Mouse (Mus musculus) embryo, embryonic 10.5 days (tissue): ENCODE results near the gene Camsap2.

Source experiments
- DNase-seq: peaks from one replicate; pipeline ENCODE4 v3.0.0-alpha.2; 2015; ENCODE audit warnings: low spot score

The Camsap2 gene

DNA sequence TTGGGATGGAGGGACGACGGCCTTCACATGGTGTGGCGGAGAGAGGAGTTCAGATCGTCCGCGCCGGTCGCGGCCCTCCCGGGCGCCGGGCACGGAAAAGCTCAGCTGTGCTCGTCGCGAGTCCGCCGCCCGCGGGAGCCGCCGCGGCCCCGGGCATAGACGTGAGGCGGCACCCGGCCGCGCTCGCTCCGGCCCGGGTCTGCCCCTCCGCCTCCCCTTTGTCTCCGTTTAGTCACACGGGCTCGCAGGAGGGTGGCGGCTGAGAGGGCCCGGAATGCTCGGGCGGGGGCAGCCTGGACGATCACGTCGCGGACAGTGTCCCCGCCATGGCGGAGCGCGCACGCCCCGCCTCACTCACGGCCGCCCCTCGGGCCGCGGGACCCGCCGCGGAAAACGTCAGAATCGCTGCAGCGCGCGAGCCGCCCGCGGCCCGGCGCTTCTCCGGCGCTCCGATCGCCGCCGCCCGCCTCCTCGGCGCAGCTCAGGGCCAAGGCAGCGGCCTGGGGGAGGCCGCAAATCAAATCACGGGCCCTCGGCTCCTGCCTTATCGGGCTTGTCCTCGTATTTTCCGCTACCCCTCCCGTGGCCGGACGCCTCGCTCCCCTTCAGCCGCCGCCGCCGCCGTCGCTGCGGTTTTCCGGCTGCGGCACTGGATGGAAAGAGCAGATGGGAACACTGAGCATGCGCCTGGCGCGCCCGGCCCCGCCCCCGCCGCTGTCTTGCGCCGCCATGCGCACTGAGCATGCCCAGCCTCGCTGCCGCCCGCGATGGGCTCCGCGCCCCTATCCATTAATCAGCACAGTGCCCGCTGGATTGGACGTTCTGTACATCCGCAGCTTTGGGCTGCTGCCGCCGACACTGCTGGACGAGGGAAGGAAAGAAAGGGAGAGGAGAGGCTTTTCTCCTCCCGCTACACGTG is at the start of gene Camsap2:
Camsap2 (minus strand) TSS at position 651 of the 919 bp plus-strand sequence.
- peak; percentile 95 for DNase-seq

DNA sequence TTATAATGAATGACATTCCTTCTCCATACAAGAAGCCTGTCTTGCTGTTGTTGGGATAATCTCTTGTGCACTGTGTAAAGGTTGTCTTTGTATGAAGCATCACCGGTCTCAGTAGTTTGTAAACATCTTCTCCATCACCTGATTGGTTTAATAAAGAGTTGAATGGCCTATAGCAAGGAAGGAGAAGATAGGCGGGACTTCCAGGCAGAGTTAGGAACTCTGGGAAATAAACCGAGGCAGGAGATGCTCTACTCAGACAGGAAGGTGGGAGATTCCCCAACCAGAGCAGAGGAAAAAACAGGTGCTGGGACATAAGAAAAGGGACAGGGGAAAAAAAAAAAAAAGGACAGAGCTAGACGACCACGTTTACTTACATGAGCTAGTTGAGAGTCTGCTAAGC is 49.2 kb upstream of the Camsap2 start:
- DNase-seq, result peak; percentile 22

DNA sequence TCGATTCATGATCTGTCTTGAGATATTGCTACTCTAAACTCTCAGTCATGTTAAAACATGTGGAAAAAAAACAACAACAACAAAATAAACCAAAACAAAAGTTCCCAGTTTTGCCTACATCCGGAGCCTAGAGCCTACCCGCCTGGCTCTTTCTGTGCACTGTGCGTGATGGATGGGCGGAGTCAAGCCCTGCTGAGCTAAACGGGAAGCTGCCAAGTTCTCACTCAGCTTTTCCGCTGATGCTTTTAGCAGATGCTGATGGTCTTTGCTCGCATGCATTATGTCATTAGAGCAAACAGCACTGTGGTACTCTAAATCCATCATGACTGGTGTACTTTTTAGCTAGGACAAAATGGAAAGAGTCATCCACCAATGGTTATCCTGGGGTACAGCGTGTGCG is 48.6 kb upstream of the Camsap2 start:
- peak; percentile 66 for DNase-seq

DNA sequence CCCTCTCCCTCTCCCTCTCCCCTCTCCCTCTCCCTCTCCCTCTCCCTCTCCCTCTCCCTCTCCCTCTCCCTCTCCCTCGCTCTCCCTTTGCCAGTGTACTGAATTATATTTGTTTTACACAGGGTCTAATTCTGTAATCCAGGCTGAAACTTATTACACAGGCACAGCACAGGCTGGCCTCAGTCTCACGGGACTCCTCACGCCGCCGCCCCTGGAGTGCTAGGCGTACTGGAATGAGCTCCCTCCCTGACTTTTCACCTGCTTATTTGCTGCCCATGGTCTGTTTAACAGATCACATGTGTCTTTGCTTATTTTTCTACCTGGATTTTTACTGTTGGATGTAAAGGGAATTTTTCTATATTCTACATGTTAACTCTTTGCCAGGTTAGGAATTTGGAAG is 41.0 kb upstream of the Camsap2 start:
- DNase-seq, result no peak

DNA sequence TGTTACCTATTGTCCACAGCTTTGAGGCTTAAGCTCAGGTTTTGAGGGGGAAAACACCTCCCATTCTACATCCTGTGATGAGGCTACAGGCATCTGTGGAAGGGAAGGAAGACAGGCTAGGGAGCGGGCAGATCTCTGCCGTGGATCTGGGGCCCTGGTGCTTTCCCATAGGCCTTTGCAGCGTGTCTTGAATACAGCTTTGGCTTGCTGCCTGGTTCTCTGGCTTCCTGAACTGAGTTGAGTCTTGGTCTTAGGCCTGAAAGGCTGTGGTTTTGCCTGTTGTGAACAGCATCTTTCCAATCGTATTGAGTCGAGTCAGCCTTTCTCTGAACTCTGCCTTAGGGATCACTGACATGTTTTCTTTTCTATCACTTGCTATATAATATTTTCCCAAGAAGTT is 35.7 kb upstream of the Camsap2 start:
- no peak for DNase-seq

DNA sequence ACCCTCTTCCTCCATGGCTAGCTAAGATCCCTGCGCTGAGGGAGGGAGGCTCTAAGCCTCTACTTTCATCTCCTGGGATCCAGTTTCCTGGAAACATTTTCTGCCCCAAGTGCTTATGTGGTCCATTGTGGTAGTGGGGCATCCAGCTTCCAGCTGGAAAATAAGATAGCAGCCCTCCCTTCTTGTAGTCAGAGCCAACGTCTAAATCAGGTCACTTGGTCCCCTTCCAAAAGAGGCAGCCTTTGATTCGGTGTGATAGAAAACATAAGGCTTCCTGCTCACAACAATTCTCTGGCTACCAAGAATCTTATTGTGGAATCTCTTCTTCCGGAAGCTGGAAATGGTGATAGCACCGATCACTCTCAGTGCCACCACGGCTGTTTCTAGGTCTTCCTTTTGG is 35.3 kb upstream of the Camsap2 start:
- DNase-seq, result no peak

DNA sequence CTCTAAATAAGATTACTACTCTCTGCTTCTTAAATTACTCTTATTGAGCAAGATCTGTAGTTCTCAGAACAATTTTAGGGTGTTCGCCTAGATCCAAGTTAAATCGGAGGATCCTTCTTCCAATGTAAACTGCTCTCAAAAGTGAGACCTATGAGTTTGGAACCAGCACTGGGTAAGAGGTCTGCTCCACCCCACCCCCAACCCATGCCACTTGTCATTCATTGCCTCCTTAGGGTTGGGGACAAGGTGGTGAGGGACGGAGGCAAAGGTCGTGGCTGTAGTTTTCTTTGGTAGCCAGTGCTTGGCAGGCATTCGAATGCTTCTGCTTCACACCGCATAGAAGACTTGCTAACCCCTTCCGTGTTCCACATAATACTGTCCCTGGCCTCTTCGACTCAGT is 34.7 kb upstream of the Camsap2 start:
- DNase-seq, result no peak

DNA sequence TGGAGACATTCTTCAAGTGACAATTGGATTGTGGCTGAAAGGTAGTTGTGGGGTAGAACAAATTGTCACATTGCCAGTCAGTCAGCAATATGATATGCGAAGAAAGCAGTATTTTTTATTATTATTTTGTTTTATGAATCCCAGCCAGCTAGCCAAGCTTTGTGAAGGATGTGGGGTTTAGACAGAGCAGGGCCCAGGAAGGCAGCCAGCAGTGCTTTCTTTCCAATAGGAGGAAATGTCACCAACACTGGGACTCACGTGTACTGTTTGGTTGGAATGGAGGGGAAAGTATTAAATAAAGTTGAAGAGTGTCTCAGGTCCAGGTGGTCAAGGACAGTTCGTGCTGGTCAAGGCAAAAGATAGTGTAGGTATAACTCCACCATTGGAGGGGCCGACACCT is 34.3 kb upstream of the Camsap2 start:
- no peak for DNase-seq

DNA sequence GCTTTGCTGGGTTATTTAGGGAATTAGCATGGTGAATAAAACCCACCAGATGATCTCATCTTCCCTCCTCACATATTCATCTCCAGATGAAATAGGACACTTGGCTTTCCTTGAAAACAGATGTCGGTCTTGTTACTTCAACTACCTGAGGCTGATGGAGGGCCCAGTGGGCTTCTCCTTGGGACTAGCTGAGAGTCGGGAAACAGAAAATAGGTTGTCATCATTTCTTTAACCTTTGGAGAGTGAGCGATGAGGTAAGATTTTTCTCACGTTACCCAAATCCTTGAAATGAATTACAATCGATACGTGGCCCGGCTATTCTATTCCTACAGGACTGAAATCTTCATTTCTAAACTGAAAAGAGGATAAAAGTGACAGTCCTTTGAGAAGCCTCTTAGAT is 33.4 kb upstream of the Camsap2 start:
- DNase-seq, result no peak

DNA sequence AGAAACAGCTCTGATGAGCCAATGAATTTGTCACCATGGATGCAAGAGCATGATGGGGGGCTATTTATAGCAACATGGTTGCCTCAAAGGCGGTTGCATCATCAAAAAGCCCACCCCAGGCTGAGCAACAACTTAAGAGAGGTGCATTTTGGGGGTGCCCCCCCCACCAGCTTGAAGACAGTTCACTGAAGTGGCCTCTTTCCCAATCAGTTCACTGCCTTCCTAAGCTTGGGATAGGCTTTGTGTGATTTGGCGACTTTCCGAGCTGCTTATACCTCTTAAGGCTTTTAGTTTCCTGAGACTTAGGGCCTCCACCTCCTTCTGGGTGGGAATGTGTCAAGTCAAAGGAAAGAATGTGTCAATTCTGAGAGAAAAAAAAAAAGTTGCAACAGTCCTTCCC is 20.1 kb upstream of the Camsap2 start:
- DNase-seq, result no peak

DNA sequence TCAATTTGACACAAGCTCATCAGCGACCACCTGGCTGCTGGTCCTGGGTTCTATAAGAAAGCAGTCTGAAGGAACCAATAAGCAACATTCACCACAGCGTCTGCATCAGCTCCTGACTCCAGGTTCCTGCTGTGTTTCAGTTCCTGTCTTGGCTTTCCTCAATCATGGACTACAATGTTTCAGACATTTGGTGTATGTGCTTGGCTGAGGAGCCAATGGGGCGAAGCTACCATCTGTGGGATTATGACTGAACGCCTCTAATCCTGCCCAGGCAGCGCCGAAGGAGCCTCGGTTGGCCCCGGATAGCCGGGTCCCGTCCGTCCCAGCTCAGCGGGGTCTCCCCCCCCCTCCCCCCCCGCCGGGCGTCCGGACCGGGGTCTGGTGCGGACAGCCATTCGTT is 18.8 kb upstream of the Camsap2 start:
- DNase-seq, result no peak

DNA sequence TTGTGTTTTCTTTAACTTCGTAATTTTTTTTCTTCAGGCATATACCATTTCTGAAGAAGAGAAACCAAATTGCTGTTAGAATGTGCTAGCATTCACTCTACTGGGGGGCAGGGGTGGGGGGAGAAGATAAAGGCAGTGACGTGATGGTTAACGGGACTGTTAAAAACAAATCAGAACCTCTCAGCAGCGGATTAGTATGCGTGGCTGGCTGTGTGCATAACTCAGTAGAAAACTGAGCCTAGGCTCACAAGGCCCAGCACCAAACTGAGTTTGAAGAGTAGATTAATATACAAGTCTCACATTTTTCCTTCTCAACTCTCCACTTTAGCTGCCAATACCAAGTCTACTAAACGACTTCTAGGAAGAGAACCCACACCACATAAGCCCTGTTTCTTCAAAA is 17.1 kb upstream of the Camsap2 start:
- no peak for DNase-seq

DNA sequence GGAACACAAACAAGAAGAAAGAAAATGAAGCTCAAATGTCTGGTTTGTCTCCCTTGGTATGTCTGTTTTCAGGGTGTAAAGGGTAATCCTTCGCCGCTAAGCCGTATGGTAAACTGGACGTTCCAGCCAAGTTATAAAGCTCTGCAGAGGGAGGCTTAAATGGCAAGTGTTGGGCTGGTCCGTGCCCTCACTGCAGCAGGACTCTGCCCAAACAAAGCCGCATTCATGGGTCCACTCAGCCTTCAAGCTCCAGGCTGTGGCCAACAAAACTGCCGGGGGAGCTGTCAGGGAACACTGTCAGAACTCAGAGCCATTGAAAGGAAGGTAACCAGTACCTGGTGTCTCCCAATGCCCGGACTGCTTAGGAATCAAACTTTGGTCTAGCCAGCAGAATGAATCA is 16.7 kb upstream of the Camsap2 start:
- DNase-seq, result peak; percentile 38

DNA sequence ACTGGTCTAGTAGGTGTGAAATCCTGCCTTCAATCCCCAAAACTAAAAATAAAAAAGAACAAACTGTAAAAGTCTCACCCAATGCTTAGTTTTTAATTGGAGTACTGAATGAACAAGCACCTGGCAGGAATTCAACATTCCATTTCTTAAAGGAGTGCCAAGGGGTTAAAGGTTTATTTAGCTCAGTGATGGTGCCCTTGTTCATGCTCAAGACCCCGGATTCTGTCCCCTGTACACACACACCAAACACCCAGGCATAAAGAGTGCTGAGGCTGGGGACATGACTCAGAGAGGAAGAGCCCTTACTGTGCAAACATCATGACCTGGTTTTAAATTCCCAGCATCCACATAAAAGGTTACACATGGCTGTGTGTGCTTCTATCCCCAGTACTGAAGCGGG is 15.5 kb upstream of the Camsap2 start:
- DNase-seq, result no peak

DNA sequence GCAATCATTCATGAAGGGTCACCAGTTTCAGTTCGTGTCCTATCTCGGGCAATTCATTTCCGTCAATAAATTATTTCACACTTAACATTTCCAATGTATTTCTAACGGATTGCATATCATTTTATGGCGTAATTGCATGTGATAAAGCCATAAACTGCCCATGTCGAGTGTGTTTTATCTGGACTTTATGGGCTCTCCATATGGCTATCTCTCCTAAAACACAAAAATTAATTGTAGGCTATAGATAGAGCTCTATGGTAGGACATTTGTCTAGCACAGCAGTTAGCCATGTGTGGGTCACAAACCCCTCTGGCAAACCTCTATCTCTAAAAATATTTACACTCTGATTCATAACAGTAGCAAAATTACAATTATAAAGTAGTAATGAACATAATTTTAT is 15.0 kb upstream of the Camsap2 start:
- DNase-seq, result no peak

DNA sequence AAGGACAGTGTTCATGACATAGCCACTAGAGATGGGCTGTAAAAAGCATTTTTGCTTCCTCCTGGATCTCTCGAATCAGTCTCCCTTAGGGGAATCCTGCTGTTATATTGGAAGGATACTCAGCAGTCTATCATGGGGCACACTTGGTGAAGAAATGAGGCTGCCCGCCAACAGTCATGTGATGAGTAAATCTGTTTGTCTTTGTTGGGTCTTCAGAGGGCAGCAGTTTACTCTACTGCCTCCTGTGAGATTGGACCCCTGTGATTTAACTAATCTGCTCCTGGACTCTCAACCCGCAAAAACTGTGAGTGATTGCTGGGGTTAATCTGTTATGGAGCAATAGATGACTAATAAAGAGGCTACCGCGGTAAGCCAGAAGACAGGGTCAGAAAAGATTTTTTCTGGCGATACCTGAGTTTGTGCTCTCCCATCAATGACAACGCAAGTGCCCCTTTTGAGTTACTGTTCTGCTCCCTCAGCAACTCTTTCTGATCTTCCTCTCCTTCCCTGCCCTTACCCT is 13.0 kb upstream of the Camsap2 start:
- DNase-seq, result no peak

DNA sequence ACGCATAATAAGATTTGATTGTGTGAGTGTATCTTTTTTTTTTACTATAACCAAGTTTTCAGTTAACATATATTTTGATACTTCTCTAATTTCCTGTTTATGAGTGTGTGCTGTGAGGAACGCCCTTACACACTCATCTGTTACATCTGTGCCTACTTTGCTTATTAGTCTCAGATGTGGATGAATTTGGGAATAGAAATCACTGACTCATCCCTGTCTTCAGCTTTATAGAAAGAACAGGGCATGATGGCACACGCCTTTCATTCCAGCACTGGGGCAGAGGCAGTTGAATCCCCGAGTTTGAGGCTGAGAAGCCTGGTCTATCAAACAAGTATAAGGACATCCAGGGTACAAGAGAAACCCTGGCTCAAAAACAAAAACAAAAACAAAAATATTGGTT is 9.7 kb upstream of the Camsap2 start:
- DNase-seq, result no peak

DNA sequence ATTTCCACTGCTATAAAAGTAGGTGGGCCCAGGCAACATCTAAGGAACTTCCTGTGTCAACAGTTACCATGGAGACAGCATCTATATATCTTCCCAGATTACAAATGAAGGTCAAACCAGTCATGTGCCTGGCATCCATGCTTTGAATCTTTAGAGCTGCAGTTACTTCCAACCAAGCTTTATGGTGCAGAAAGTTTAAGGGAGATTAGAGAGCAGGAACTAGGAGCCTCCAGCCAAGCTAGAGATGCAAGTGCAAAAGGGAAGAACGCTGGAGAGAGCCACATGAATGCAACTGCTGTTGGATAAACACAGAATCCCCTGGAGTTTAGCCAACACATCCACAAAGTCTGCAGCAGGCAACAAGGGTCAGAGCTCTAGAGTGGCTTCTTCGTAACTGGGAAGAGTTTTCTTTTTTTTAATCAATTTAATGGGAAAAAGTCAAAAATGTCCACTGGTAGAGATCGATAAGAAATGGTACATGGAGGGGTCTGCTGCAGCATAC is 4.8 kb upstream of the Camsap2 start:
- DNase-seq, result peak; percentile 39

DNA sequence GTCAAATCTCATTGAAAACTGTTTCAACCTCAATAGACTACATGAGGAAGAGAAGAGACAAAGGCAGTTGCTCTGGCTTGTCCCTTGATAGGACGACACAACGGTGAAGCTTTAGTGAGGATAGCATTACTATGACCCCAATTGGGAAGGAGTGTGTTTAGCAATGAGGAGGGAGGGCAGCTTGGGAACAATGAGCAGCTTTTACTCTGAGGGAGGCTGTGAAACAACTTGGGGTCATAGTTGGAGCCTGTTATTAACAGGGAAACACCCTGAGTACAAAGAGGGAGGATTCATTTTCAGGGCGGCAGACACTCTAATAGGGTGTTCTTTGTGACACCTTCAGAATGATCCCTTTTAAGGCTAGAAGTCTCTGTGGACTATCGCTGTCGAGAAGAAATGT is 2.2 kb upstream of the Camsap2 start:
- DNase-seq, result no peak

DNA sequence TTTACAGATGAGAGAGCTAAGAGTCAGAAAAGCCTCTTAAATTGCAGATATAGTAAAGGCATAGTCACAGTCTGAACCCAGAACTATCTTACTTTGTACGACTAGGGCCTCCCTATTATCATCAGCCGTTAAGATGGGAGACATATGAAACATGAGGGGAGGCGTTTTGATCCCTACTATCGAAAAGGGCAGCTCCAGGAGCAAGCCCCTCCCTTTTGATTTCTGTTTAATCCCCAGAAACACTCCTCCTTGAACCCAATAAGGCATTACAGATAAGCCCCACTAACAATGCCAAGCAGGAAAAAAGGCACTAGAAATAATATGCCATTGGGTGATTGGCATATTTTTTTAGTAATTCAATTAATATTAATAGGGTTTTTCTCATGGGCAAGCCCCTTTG is 1.2 kb upstream of the Camsap2 start:
- DNase-seq, result no peak

DNA sequence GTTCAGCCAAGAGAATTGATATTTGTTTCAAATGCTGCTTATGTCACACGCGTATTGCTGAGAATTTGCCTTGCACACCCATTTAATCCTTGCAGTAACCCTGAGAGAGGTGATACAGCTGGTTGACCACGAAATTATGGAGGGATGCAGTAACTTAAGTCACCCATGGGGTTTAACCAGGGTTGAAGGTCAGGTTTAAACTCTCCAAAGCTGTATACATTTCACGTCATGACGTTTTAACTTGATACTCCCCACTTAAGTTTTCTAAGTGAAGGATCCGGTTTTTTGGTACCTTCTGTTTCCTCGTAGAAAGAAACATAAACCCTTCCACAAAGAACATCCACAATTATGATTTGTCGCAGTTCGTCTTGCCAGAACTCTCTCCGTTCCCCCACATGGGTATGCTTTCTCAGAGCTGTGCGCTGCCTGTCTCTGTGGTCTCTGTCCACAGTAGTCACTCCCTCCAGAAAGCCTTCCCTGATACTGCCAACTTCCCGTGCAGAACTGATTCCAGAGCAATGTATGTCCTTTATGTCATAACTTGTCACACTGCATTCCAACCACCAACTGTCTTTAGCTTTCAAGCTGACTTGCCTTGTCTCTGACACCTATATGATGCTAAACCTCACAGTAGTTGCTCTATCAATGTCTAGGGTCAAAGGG is 600 bp upstream of the Camsap2 start:
- DNase-seq, result no peak

DNA sequence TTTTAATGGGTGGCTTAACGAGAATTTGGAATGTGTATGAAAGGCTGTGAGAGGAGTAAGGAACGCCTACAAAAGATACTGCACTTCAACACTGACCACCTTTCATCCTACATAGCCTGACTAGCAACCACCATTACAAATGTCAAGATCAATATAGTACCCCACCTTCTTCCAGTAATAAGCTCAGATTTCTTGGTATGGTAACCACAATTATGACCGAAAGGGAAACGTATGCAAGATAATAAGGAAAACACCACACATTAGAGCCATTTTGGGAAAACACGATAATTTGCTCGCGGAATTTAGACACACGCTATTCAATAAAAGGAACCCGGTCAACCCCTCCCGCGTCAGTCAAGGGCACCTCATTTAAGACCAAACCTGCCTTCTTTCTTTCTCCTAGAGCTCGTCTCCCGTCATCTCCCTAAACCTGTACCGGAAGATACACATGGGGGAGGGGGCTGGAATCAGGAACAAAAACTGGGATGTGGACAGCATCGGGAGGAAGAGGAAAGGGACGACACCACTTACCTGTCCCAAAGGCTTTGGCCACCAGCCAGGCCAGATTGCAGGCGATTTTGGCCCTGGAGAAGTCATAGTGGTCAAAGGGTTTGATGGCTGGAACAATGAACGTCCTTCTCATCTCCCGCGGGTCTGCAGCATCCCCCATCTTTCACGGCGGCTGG is 993 bp downstream of the Camsap2 start:
- peak; percentile 58 for DNase-seq

DNA sequence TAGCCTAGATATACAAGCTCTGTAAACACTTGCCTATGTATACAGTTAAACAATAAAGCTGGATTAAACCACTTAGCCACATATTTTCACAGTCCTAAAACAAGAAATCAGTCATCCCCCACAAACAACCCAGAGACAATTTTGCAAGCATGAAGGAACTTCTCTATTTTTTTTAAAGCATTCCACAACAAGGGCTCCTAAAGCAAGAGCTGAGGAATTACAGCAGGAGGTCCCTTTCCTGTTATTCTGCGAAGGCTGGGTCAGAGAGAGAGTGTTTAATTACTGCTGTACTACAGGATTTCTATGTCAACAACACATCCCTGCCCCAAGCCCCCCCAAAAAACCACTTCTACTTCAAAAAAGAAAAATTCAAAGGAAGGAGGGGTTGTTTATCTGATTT is 1.6 kb downstream of the Camsap2 start:
- peak; percentile 34 for DNase-seq
